Mouse (Mus musculus) stomach, postnatal 0 days (tissue): ENCODE measurements around the gene Gm39566. TPM values are rescaled to one million over a fixed set of nuclear protein-coding genes. Genes with fewer than 3 reads are reported as not detected.

ENCODE experiments used
- ATAC-seq: fragments of 200-750 bp; cut with Nextera tagmentation; 2 replicates; pipeline ENCODE4 v1.8.0; 2017; ENCODE audit not compliant: low FRiP score, low TSS enrichment
- DNase-seq: peaks from one replicate; pipeline ENCODE4 v3.0.0-alpha.2; 2016; ENCODE audit warnings: low spot score
- H3K27ac ChIP-seq: fragments of 300-500 bp; sonication (generic); replicated peaks from 2 replicates; pipeline ENCODE4 v1.5.1; 2014; ENCODE audit warnings: mild to moderate bottlenecking, control low read depth
- H3K27me3 ChIP-seq: fragments of 300-500 bp; sonication (generic); 2 replicates; pipeline ENCODE4 v1.6.1; 2014; ENCODE audit warnings: low read length; ENCODE audit not compliant: control insufficient read depth, insufficient read depth
- H3K36me3 ChIP-seq: fragments of 300-500 bp; sonication (generic); 2 replicates; pipeline ENCODE4 v1.6.1; 2014; ENCODE audit warnings: low read length, mixed read lengths; ENCODE audit not compliant: control insufficient read depth, insufficient read depth
- H3K4me1 ChIP-seq: fragments of 300-500 bp; sonication (generic); replicated peaks from 2 replicates; pipeline ENCODE4 v1.6.1; 2014; ENCODE audit warnings: antibody characterized with exemption; ENCODE audit not compliant: control insufficient read depth, insufficient read depth
- H3K4me2 ChIP-seq: fragments of 300-500 bp; sonication (generic); replicated peaks from 2 replicates; pipeline ENCODE4 v1.6.1; 2014; ENCODE audit warnings: low read depth, mild to moderate bottlenecking, control low read depth, moderate library complexity
- H3K4me3 ChIP-seq: fragments of 300-500 bp; sonication (generic); 2 replicates; pipeline ENCODE4 v1.5.1; 2014; ENCODE audit warnings: low read depth, low read length, control low read depth
- H3K9ac ChIP-seq: fragments of 300-500 bp; sonication (generic); 2 replicates; pipeline ENCODE4 v1.6.1; 2014; ENCODE audit warnings: mild to moderate bottlenecking, low read length, control low read depth, mixed read lengths
- H3K9me3 ChIP-seq: fragments of 300-500 bp; sonication (generic); 2 replicates; pipeline ENCODE4 v1.6.1; 2016; ENCODE audit warnings: low read length; ENCODE audit not compliant: control insufficient read depth
- CTCF ChIP-seq: IDR thresholded peaks from 2 replicates; pipeline ENCODE4 v1.5.1; 2016; ENCODE audit warnings: antibody characterized with exemption, low read depth, mild to moderate bottlenecking, moderate library complexity
- EP300 ChIP-seq: optimal IDR thresholded peaks from 2 replicates; pipeline ENCODE3; 2016; ENCODE audit warnings: antibody characterized with exemption
- WGBS: fragments of 180-500 bp; shearing (Covaris S2); extraction: QIAGEN DNeasy Blood & Tissue Kit; methylation state at CpG from one replicate; pipeline ENCODE4 v1.1.7; 2014; 5-methylcytosine and 5-hydroxymethylcytosine counted together
- polyA plus RNA-seq: library from polyadenylated mRNA; unstranded; fragments of >200 nt; fragmentation: Nextera tagmentation; extraction: Ambion mirVana; gene quantifications from 2 replicates; pipeline ENCODE4 v1.2.1, GENCODE M21; 2015

The Gm39566 gene
- polyA plus RNA-seq, 1 experiment from 2014 or later, result not detected

DNA sequence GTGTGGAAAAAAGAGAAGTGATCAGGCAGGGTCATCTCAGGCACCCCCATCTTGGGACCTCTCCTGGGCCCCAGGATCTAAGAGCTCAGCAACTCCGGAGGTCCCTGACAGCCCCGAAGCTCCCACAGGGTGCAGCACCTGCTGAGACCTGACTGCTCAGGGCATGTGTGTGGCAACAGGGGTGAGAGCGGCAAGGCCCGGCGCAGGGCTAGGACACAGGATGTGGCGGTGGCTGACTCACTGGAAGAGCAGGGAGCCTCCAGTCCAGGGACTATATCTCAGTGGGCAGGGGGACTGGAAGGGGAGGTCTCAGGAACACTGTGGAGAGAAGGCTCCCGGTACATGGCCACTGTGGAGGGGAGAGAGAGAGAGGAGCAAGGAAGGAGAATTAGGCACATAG lies 17.2 kb downstream of the Gm39566 start:
- ATAC-seq (no peak), DNase-seq (no peak)
- Histone ChIP-seq H3K27me3 (no peaks in the 10 kb centered on the region), H3K4me3 (no peak overlapping the region), H3K4me1 (peaks cover 4% of the 10 kb centered on the region), H3K27ac (no peak overlapping the region), H3K36me3 (no peaks in the 10 kb centered on the region), H3K4me2 (no peak overlapping the region), H3K9ac (no peak overlapping the region), H3K9me3 (no peaks in the 10 kb centered on the region)
- 65% methylated on average over 7 of the region's 7 CpGs for WGBS
- TF ChIP-seq EP300 (no peak), CTCF (no peak)

DNA sequence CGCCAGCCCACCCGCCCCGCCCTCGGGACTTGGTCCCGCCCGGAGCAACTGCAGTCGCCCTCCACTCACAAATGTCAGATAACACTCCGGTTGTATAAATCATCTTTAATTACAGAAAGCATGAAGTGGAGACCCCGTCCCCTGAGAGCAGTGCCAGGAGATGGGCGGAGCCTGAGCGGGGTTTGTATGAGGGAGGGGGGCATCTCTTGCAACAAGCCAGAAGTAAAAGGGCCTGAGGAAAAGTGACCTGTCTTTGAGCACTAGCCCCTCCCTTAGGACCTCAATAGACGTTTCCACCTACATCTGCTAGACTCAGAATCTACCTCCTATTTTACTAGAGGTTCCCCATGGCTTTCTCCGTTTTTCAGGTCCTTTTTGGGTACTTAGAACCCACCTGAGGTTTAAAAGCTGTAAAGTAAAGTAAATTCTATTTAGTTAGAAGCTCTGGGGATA lies 19.1 kb downstream of the Gm39566 start:
- H3K36me3 ChIP-seq, result no peaks in the 10 kb centered on the region
- peaks cover under 1% of the 10 kb centered on the region; the same call in 1 of the 2 replicates for H3K4me1 ChIP-seq
- no peaks in the 10 kb centered on the region for H3K9me3 ChIP-seq
- no peak for TF ChIP-seq CTCF
- TF ChIP-seq EP300, result no peak
- no peaks in the 10 kb centered on the region for H3K27me3 ChIP-seq
- H3K4me2 ChIP-seq, result peak overlapping the region; percentile 95
- DNase-seq (no peak), ATAC-seq (no peak)
- no peak overlapping the region for H3K27ac ChIP-seq
- 4% methylated on average over 13 of the region's 13 CpGs for WGBS
- peak overlapping the region; percentile 61; the same call in 1 of the 2 replicates for H3K9ac ChIP-seq
- peak overlapping the region; percentile 51 for H3K4me3 ChIP-seq

DNA sequence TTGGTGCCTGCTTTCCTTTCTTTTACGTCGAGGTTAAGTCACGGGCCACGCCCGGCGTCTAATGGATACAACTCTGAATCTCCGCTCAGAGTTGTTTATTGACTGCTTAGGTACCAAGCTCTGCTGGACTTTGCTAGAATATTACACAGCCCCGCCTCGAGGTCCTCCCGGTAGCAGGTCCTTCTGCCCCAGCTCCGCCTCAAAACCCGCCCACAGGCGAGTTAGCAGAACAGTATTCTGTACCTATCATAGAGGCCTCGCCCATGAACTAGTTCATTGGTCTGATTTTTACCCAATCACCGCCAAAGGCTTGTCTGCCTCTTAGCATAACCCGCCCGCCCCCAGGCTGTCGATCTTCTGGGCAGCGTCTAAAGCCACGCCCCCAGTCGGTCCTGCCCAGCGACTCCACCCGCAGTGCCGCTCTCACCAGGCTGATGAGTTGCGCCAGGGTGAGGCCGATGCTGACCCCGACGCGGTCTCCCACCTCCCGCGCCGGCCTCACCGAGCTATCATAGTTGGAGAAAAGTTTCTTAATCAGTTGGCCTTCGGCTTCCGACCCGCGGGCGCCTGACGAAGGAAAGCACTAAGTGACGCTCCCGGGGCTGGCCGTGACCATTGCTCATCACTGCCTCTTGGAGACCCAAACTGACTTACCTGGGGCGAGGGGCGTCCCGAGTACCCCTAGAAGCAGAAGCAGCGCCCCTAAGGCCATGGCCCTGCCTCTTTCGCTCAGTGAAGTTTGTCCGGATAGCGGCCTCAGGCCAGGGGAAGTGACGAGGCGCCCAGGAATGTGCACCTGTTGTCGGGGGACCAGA lies 19.7 kb downstream of the Gm39566 start, which contains the start of gene Chrnb1:
TSS of gene Chrnb1 (minus strand) at position 776 of the 815 bp plus-strand sequence.
- H3K9ac ChIP-seq, result peak within 1 kb of the TSS; percentile 61
- TF ChIP-seq EP300, result no peak
- peak; percentile 21; the same call in 1 of the 2 replicates for TF ChIP-seq CTCF
- H3K9me3 ChIP-seq, result no peaks in the 10 kb centered on the region
- peak; percentile 98 for ATAC-seq
- H3K4me1 ChIP-seq, result no peaks in the 10 kb centered on the region
- H3K4me2 ChIP-seq, result peak within 1 kb of the TSS; percentile 95
- peak; percentile 96 for DNase-seq
- 0 out of 2 replicates have a peak within 1 kb of the TSS, but pooled peaks have one; percentile 45 for H3K27ac ChIP-seq
- H3K36me3 ChIP-seq, result no peaks in the 10 kb centered on the region
- H3K4me3 ChIP-seq, result peak within 1 kb of the TSS; percentile 51
- 1% methylated on average over 52 of the region's 52 CpGs for WGBS
- no peaks in the 10 kb centered on the region for H3K27me3 ChIP-seq

DNA sequence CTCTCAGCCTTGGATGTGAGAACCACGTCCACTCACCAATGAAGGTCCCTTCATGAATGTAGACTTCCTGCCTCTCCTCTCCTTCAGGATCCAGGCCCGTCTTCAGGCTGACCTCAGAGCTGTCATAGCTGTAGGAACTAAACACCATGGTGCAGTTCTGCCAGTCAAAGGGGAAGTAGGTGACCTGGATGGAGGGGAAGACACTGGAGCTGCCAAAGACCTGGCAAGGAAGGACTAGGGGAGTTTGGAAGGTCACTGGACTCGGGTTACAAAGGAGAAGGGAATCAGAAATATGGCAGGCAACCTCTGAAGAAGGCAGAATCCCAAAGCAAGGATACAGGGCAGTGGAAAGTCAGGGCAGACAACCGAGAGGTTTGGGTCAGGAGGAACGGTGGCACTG lies 21.7 kb downstream of the Gm39566 start:
- 63% methylated on average over 5 of the region's 5 CpGs for WGBS
- H3K4me1 ChIP-seq, result no peaks in the 10 kb centered on the region
- no peak for ATAC-seq
- no peaks in the 10 kb centered on the region for H3K27me3 ChIP-seq
- H3K27ac ChIP-seq, result no peak overlapping the region
- no peaks in the 10 kb centered on the region for H3K36me3 ChIP-seq
- TF ChIP-seq EP300 (no peak), CTCF (no peak)
- H3K4me2 ChIP-seq, result no peak overlapping the region
- H3K9ac ChIP-seq, result no peak overlapping the region
- no peak overlapping the region for H3K4me3 ChIP-seq
- no peaks in the 10 kb centered on the region for H3K9me3 ChIP-seq
- DNase-seq, result no peak

DNA sequence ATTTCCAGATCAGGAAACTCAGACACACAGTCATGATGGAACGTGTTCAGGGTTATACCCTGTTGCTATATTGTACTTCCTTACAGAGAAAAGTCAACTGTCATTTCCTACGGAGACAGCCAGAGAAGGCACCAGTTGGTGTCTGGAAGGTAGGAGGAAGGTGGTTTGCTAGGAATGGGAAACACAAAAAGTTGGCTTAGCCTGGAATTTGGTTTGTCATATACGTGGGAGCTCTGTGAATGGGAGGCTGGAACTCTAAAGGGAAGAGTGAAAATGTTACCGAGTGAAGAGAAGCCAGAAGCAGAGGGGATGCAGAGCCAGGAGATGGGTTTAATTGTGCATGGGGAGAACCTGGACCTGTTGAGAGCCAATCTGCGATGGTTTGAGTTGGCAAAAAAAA lies 23.7 kb downstream of the Gm39566 start:
- ATAC-seq, result no peak
- Histone ChIP-seq H3K27me3 (no peaks in the 10 kb centered on the region), H3K9me3 (no peaks in the 10 kb centered on the region), H3K27ac (no peak overlapping the region), H3K4me1 (no peaks in the 10 kb centered on the region), H3K4me2 (no peak overlapping the region), H3K9ac (no peak overlapping the region), H3K36me3 (no peaks in the 10 kb centered on the region), H3K4me3 (no peak overlapping the region)
- WGBS, result 66% methylated on average over 5 of the region's 5 CpGs
- no peak for TF ChIP-seq EP300
- TF ChIP-seq CTCF, result no peak
- no peak for DNase-seq

DNA sequence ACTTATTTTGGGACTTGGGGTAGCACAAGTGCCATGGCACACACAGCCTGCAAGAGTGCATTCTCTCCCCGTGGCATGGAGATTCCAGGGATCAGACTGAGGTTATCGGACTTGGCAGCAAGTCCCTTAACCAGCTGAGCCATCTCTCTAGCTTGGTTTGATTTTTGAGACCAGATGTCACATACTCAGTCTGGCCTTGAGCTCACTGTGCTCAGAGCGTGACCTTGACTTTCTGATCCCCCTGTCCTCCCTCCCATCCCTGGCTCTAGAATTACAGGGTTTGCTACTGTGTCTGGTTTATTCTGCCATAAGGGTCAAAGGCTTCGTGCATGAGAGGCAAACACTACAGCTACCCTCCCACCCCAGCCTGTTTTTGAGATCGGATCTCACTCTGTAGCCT lies 25.7 kb downstream of the Gm39566 start:
- no peak for DNase-seq
- Histone ChIP-seq H3K9me3 (no peaks in the 10 kb centered on the region), H3K9ac (no peak overlapping the region), H3K4me1 (no peaks in the 10 kb centered on the region), H3K27me3 (no peaks in the 10 kb centered on the region), H3K4me3 (no peak overlapping the region), H3K36me3 (no peaks in the 10 kb centered on the region), H3K27ac (no peak overlapping the region), H3K4me2 (no peak overlapping the region)
- ATAC-seq, result no peak
- 55% methylated on average over 5 of the region's 5 CpGs for WGBS
- no peak for TF ChIP-seq EP300
- no peak for TF ChIP-seq CTCF
